Mouse (Mus musculus): ENCODE results near the gene Paics. TPM values are rescaled to one million over a fixed set of nuclear protein-coding genes. Genes with fewer than 3 reads are reported as not detected.
A peak's percentile ranks its signal among the peaks of the same experiment; 100 is the strongest.

The Paics gene
- polyA plus RNA-seq, 1 experiment from 2014 or later: 291 TPM

- Histone ChIP-seq H3K36me3 (ENCODE audit: insufficient read depth) (peaks cover 35% of the 10 kb centered on the region), H3K4me1 (ENCODE audit: insufficient read depth) (peaks cover 15% of the 10 kb centered on the region), H3K9ac (peak overlapping the region; percentile 79), H3K27ac (ENCODE audit: low read depth) (peak overlapping the region; percentile 89), H3K4me3 (ENCODE audit: low read depth, low read length) (peak overlapping the region; percentile 78), H3K9me3 (ENCODE audit: low read depth, low read length) (no peaks in the 10 kb centered on the region), H3K27me3 (ENCODE audit: insufficient read depth, low read length) (no peaks in the 10 kb centered on the region), H3K4me2 (peak overlapping the region; percentile 85)
- WGBS: 9% methylated on average over 7 of the region's 7 CpGs
- TF ChIP-seq CTCF (IDR thresholded peaks at IDR 0.05; ENCODE audit: low read depth): no peak
- ATAC-seq (ENCODE audit: insufficient read depth) (no peak), DNase-seq (peak; percentile 53)
Measured at GRCm38 (mm10) chr5:76952112-76953040, 1.3 kb downstream of the Paics start.

- H3K36me3 ChIP-seq (ENCODE audit: insufficient read depth): peaks cover 40% of the 10 kb centered on the region
- H3K4me2 ChIP-seq: no peak overlapping the region
Measured at GRCm38 (mm10) chr5:76953794-76954193, 2.7 kb downstream of the Paics start.

GRCm38 (mm10) chr5:76954271-76954900 is 3.3 kb downstream of the Paics start:
- ATAC-seq (ENCODE audit: insufficient read depth) (no peak), DNase-seq (no peak)
- H3K4me3 ChIP-seq (ENCODE audit: low read depth, low read length): no peak overlapping the region
- no peak for TF ChIP-seq CTCF (IDR thresholded peaks at IDR 0.05; ENCODE audit: low read depth)
- H3K9ac ChIP-seq: no peak overlapping the region
- no peak overlapping the region for H3K27ac ChIP-seq (ENCODE audit: low read depth)
- H3K4me1 ChIP-seq (ENCODE audit: insufficient read depth): peaks cover 10% of the 10 kb centered on the region
- peaks cover 45% of the 10 kb centered on the region for H3K36me3 ChIP-seq (ENCODE audit: insufficient read depth)
- H3K9me3 ChIP-seq (ENCODE audit: low read depth, low read length): no peaks in the 10 kb centered on the region
- no peaks in the 10 kb centered on the region for H3K27me3 ChIP-seq (ENCODE audit: insufficient read depth, low read length)
- H3K4me2 ChIP-seq: no peak overlapping the region
- 85% methylated on average over 6 of the region's 6 CpGs for WGBS

More at GRCm38 (mm10) chr5:76953794-76954193, 2.7 kb downstream of the Paics start:
- Histone ChIP-seq H3K4me1 (ENCODE audit: insufficient read depth) (peaks cover 12% of the 10 kb centered on the region), H3K9ac (no peak overlapping the region), H3K4me3 (ENCODE audit: low read depth, low read length) (no peak overlapping the region), H3K9me3 (ENCODE audit: low read depth, low read length) (no peaks in the 10 kb centered on the region), H3K27me3 (ENCODE audit: insufficient read depth, low read length) (no peaks in the 10 kb centered on the region), H3K27ac (ENCODE audit: low read depth) (no peak overlapping the region)
- WGBS: 74% methylated on average over 3 of the region's 3 CpGs
- ATAC-seq (ENCODE audit: insufficient read depth) (no peak), DNase-seq (no peak)
- no peak for TF ChIP-seq CTCF (IDR thresholded peaks at IDR 0.05; ENCODE audit: low read depth)

- DNase-seq: no peak
- H3K4me2 ChIP-seq: no peak overlapping the region
- TF ChIP-seq CTCF (IDR thresholded peaks at IDR 0.05; ENCODE audit: low read depth): no peak
- no peak overlapping the region for H3K4me3 ChIP-seq (ENCODE audit: low read depth, low read length)
- no peak overlapping the region; the same call in 1 of the 2 replicates for H3K27ac ChIP-seq (ENCODE audit: low read depth)
- 68% methylated on average over 4 of the region's 4 CpGs for WGBS
- peaks cover 55% of the 10 kb centered on the region for H3K36me3 ChIP-seq (ENCODE audit: insufficient read depth)
- H3K9ac ChIP-seq: no peak overlapping the region
- H3K9me3 ChIP-seq (ENCODE audit: low read depth, low read length): no peaks in the 10 kb centered on the region
- H3K27me3 ChIP-seq (ENCODE audit: insufficient read depth, low read length): no peaks in the 10 kb centered on the region
- peaks cover 5% of the 10 kb centered on the region; the same call in 1 of the 2 replicates for H3K4me1 ChIP-seq (ENCODE audit: insufficient read depth)
- no peak for ATAC-seq (ENCODE audit: insufficient read depth)
Measured at GRCm38 (mm10) chr5:76955474-76955873, 4.4 kb downstream of the Paics start.

- Histone ChIP-seq H3K4me2 (no peak overlapping the region), H3K4me1 (ENCODE audit: insufficient read depth) (no peaks in the 10 kb centered on the region), H3K27ac (ENCODE audit: low read depth) (no peak overlapping the region), H3K27me3 (ENCODE audit: insufficient read depth, low read length) (no peaks in the 10 kb centered on the region), H3K36me3 (ENCODE audit: insufficient read depth) (peaks cover 79% of the 10 kb centered on the region), H3K9ac (no peak overlapping the region), H3K9me3 (ENCODE audit: low read depth, low read length) (no peaks in the 10 kb centered on the region), H3K4me3 (ENCODE audit: low read depth, low read length) (no peak overlapping the region)
- TF ChIP-seq CTCF (IDR thresholded peaks at IDR 0.05; ENCODE audit: low read depth): no peak; the same call in 1 of the 2 replicates
- DNase-seq (no peak), ATAC-seq (ENCODE audit: insufficient read depth) (no peak)
- WGBS: 98% methylated on average over 1 of the region's 1 CpGs
Measured at GRCm38 (mm10) chr5:76957954-76958353, 6.8 kb downstream of the Paics start.

- Histone ChIP-seq H3K9ac (no peak overlapping the region), H3K27me3 (ENCODE audit: insufficient read depth, low read length) (no peaks in the 10 kb centered on the region), H3K9me3 (ENCODE audit: low read depth, low read length) (no peaks in the 10 kb centered on the region), H3K4me3 (ENCODE audit: low read depth, low read length) (no peak overlapping the region), H3K27ac (ENCODE audit: low read depth) (no peak overlapping the region), H3K4me2 (no peak overlapping the region), H3K4me1 (ENCODE audit: insufficient read depth) (no peaks in the 10 kb centered on the region), H3K36me3 (ENCODE audit: insufficient read depth) (peaks cover 96% of the 10 kb centered on the region)
- no peak for ATAC-seq (ENCODE audit: insufficient read depth)
- 79% methylated on average over 5 of the region's 5 CpGs for WGBS
- TF ChIP-seq CTCF (IDR thresholded peaks at IDR 0.05; ENCODE audit: low read depth): no peak
- DNase-seq: no peak
Measured at GRCm38 (mm10) chr5:76959587-76959986, 8.5 kb downstream of the Paics start.

GRCm38 (mm10) chr5:76962545-76962944 is 11.4 kb downstream of the Paics start:
- ATAC-seq (ENCODE audit: insufficient read depth): no peak

More at GRCm38 (mm10) chr5:76962545-76962944, 11.4 kb downstream of the Paics start:
- Histone ChIP-seq H3K9ac (no peak overlapping the region), H3K4me2 (no peak overlapping the region), H3K9me3 (ENCODE audit: low read depth, low read length) (no peaks in the 10 kb centered on the region), H3K27me3 (ENCODE audit: insufficient read depth, low read length) (no peaks in the 10 kb centered on the region), H3K36me3 (ENCODE audit: insufficient read depth) (peaks cover 96% of the 10 kb centered on the region), H3K27ac (ENCODE audit: low read depth) (no peak overlapping the region), H3K4me3 (ENCODE audit: low read depth, low read length) (no peak overlapping the region), H3K4me1 (ENCODE audit: insufficient read depth) (no peaks in the 10 kb centered on the region)
- no peak for DNase-seq
- 76% methylated on average over 11 of the region's 11 CpGs for WGBS
- TF ChIP-seq CTCF (IDR thresholded peaks at IDR 0.05; ENCODE audit: low read depth): no peak

All from lung, embryonic 14.5 days (tissue).